Mouse (Mus musculus): ENCODE data around the gene Shisa4.

GRCm38 (mm10) chr1:135384171-135384570 lies 9.1 kb upstream of the Shisa4 start:
- TF ChIP-seq POLR2A (IDR thresholded peaks at IDR 0.05; ENCODE audit: extremely low read depth, insufficient read depth, low read length): no peak
- no peak for TF ChIP-seq CTCF (IDR thresholded peaks at IDR 0.05; ENCODE audit: low read depth, low read length)
